Mouse (Mus musculus) ES-E14 (cell line): ENCODE results near the gene Isca1. TPM values are rescaled to one million over a fixed set of nuclear protein-coding genes. Genes with fewer than 3 reads are reported as not detected.
A peak's percentile ranks its signal among the peaks of the same experiment; 100 is the strongest.

Experiments used
- DNase-seq: peaks from one replicate; pipeline ENCODE4 v3.0.0-alpha.2; 2013; ENCODE audit warnings: low read depth, low spot score
- H3K27ac ChIP-seq: 2 replicates; pipeline ENCODE4 v1.5.1; 2012; ENCODE audit warnings: low read depth, mild to moderate bottlenecking, low read length, moderate library complexity, mixed read lengths; ENCODE audit not compliant: poor library complexity, insufficient read depth, severe bottlenecking
- H3K36me3 ChIP-seq: 2 replicates; pipeline ENCODE4 v1.6.1; 2012; ENCODE audit warnings: mild to moderate bottlenecking, low read length, moderate library complexity, mixed read lengths; ENCODE audit not compliant: control insufficient read depth, poor library complexity, insufficient read depth, severe bottlenecking
- H3K4me1 ChIP-seq, 2 experiments: fragments of 150-350 bp in 1 of 2; sonication (generic) in 1 of 2; 2 replicates each; pipeline ENCODE4 v1.6.1; 2012; ENCODE audit warnings: low read length in 2 of 2, mild to moderate bottlenecking in 1 of 2, mixed read lengths in 1 of 2; ENCODE audit not compliant: control insufficient read depth in 2 of 2, insufficient read depth in 2 of 2, poor library complexity in 1 of 2
- H3K4me3 ChIP-seq, 2 experiments: fragments of 150-350 bp in 1 of 2; sonication (generic) in 1 of 2; 2 replicates each; pipeline ENCODE4 v1.5.1; 2012; ENCODE audit warnings: low read length in 2 of 2, low read depth in 1 of 2, mild to moderate bottlenecking in 1 of 2, mixed read lengths in 1 of 2; ENCODE audit not compliant: insufficient read depth in 1 of 2, poor library complexity in 1 of 2, severe bottlenecking in 1 of 2
- H3K9ac ChIP-seq: 2 replicates; pipeline ENCODE4 v1.6.1; 2012; ENCODE audit warnings: low read depth, mild to moderate bottlenecking, low read length, mixed read lengths; ENCODE audit not compliant: poor library complexity, insufficient read depth, severe bottlenecking
- H3K9me3 ChIP-seq: fragments of 150-350 bp; sonication (generic); 2 replicates; pipeline ENCODE4 v1.6.1; 2012; ENCODE audit warnings: low read depth, mild to moderate bottlenecking, low read length; ENCODE audit not compliant: control insufficient read depth, insufficient read depth
- CHD2 ChIP-seq: IDR thresholded peaks from 2 replicates; pipeline ENCODE4 v1.6.1; 2014; ENCODE audit warnings: mild to moderate bottlenecking, low read depth, low read length, inconsistent platforms
- HCFC1 ChIP-seq: IDR thresholded peaks from 2 replicates; pipeline ENCODE4 v1.6.1; 2012; ENCODE audit warnings: low read length, inconsistent platforms, borderline replicate concordance; ENCODE audit not compliant: insufficient read depth
- MAFK ChIP-seq: IDR thresholded peaks from 2 replicates; pipeline ENCODE4 v1.6.1; 2014; ENCODE audit warnings: mild to moderate bottlenecking, low read depth, low read length, inconsistent platforms; ENCODE audit not compliant: insufficient read depth
- ZC3H11A ChIP-seq: IDR thresholded peaks from 2 replicates; pipeline ENCODE4 v1.6.1; 2012; ENCODE audit warnings: low read depth, mild to moderate bottlenecking, inconsistent platforms, low read length, borderline replicate concordance
- ZNF384 ChIP-seq: IDR thresholded peaks from 2 replicates; pipeline ENCODE4 v1.6.1; 2012; ENCODE audit warnings: low read depth, low read length, inconsistent platforms
- in situ Hi-C, 2 experiments: fragments of 600-800 bp; cut with MboI; formaldehyde crosslinking; loops; one replicate each; pipeline ENCODE4 v1.15.1; 2025; ENCODE audit warnings: low sequenced_read_pairs in 2 of 2, inconsistent platforms in 1 of 2; ENCODE audit not compliant: unreplicated experiment in 2 of 2
- total RNA-seq: library from RNA; depleted of rRNA; stranded (reverse); fragments of 300-350 nt; gene quantifications from 2 replicates; pipeline ENCODE4 v1.2.3, GENCODE M21; 2012

Gene Isca1
- total RNA-seq, 1 experiment: 21.7 TPM

DNA sequence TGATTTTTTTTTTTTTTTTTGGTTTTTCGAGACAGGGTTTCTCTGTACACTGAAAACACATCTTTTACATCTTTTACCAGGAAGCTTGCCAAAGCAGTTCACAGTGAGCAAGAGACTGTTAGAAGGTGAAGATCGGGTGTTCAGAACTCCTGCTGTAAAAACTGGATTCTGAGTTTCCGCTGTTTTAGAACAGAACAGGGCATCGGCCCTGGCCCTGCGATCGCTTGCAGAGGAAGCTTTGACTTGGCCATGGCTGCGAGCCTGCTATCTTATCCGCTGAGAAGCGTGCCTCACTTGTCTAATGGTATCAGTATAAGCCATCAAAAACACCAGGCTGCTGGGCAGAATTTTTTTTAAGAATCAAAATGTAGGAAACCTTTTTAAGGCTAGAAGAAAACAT lies 1.2 kb upstream of the Isca1 start:
- TF ChIP-seq ZNF384 (0 out of 2 replicates have a peak, but pooled peaks have one; percentile 36), CHD2 (no peak), ZC3H11A (no peak)
- in situ Hi-C loops: no loop called here
- Histone ChIP-seq H3K4me3 (peak overlapping the region in 1 of 2 experiments; percentile 93; a peak in 2 of 4 replicates), H3K9me3 (no peaks in the 10 kb centered on the region), H3K36me3 (peaks cover 16% of the 10 kb centered on the region; the same call in 1 of the 2 replicates), H3K4me1 (peaks cover 7 to 17% of the 10 kb centered on the region in 2 experiments), H3K9ac (peak overlapping the region; percentile 45; the same call in 1 of the 2 replicates), H3K27ac (no peak overlapping the region)
- no peak for DNase-seq

- DNase-seq: peak; percentile 83
- Histone ChIP-seq H3K9me3 (no peaks in the 10 kb centered on the region), H3K36me3 (peaks cover 14% of the 10 kb centered on the region; the same call in 1 of the 2 replicates), H3K4me3 (peak overlapping the region; percentile 82 to 93), H3K4me1 (peaks cover 7 to 17% of the 10 kb centered on the region in 2 experiments), H3K27ac (peak overlapping the region; percentile 98), H3K9ac (peak overlapping the region; percentile 94)
- TF ChIP-seq CHD2: peak; percentile 9; the same call in 1 of the 2 replicates
- TF ChIP-seq HCFC1: no peak
- no peak for TF ChIP-seq ZC3H11A
- TF ChIP-seq MAFK: no peak
- no peak for TF ChIP-seq ZNF384
- in situ Hi-C loops: no loop called here
Measured at GRCm38 (mm10) chr13:59770164-59770562, 553 bp upstream of the Isca1 start.

- peak overlapping the region; percentile 93 to 98 for H3K4me3 ChIP-seq
- peaks cover 7 to 18% of the 10 kb centered on the region in 2 experiments for H3K4me1 ChIP-seq
- DNase-seq: no peak
- no peaks in the 10 kb centered on the region for H3K9me3 ChIP-seq
- H3K27ac ChIP-seq: no peak overlapping the region
- peaks cover 15% of the 10 kb centered on the region; the same call in 1 of the 2 replicates for H3K36me3 ChIP-seq
- in situ Hi-C loops: no loop called here
- peak overlapping the region; percentile 42; the same call in 1 of the 2 replicates for H3K9ac ChIP-seq
- TF ChIP-seq ZC3H11A: no peak
Measured at GRCm38 (mm10) chr13:59768531-59768930, 1.1 kb downstream of the Isca1 start.

GRCm38 (mm10) chr13:59766786-59767515 lies 2.7 kb downstream of the Isca1 start:
- TF ChIP-seq MAFK: no peak
- no peak for TF ChIP-seq ZNF384
- TF ChIP-seq HCFC1: no peak
- TF ChIP-seq CHD2: no peak
- no peak for TF ChIP-seq ZC3H11A
- Histone ChIP-seq H3K36me3 (peaks cover 16% of the 10 kb centered on the region), H3K9me3 (no peaks in the 10 kb centered on the region), H3K4me1 (peaks cover 7 to 18% of the 10 kb centered on the region in 2 experiments), H3K4me3 (no peak overlapping the region), H3K9ac (no peak overlapping the region), H3K27ac (no peak overlapping the region)
- in situ Hi-C loops: no loop called here
- DNase-seq: no peak

DNA sequence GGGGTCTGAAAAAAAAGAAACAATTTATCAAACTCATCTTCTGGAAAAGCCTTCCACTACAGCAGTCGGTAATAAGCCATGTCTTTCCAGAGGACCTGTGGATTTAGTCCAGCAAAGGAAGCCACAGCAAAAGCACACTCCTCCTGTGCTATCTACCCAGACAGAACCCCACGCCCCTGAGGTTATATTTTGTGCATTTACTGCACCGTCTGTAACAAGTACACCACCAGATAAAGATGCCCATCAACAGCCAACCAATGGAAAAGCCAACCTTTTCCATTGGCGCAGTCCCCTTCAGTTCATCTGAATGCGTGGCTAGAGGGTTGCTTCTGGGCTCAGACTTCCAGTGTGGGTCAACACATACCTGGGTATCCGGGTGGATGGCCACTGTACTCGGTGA lies 6.8 kb downstream of the Isca1 start:
- H3K36me3 ChIP-seq: peaks cover 26% of the 10 kb centered on the region
- no peak overlapping the region for H3K27ac ChIP-seq
- H3K9me3 ChIP-seq: no peaks in the 10 kb centered on the region
- no peak for DNase-seq
- in situ Hi-C loops: no loop called here
- H3K9ac ChIP-seq: no peak overlapping the region
- peaks cover 2 to 11% of the 10 kb centered on the region in 2 experiments; a peak in 2 of 4 replicates for H3K4me1 ChIP-seq
- TF ChIP-seq ZC3H11A (no peak), MAFK (no peak)
- H3K4me3 ChIP-seq: no peak overlapping the region
